Mouse (Mus musculus) R1 (cell line): ENCODE measurements around the gene Fli1.

Experiments used
- DNase-seq: peaks from one replicate; pipeline ENCODE4 v3.0.0-alpha.2; 2018; ENCODE audit warnings: low read depth, low spot score

Fli1 gene

DNA sequence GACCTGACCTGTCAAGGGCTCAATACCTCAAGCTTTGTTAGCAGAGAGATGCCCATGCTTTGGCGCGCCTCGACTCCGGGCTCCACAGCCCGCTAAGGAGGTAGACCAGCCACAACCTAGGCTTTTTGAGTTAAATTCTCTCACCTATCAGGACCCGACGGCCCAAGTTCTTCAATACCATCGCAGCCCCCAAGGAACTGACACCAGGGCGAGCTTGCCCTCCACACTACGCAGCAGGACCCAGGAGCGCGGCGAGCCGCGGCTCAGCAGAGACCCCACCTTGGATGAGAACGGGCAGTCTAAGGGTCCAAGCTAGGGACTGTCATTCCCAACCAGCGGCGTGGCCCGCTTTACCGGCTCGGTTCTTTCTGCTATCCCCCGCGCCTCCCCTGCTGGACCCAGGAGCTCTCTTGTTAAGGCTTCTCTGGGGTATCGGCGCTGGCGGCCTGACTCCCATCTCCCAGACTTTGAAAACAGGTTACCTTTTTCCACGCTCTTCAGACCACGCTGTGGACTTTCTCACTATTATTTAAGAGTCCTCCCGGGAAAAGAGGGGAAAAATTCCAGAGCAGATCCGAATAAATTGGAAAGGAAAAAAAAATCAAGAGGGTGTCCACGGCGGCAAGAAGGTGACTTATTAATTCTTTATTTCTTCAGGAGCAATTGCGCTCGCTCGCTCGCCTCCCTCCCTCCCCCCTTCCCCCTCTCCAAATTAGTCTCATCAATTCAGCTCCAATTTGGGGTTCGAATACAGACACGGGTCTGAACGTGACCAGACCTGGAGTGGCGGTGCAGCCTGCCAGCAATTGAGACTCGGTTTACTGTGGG lies at the start of gene Fli1:
Fli1 (minus strand) TSS at position 650 of the 828 bp plus-strand sequence.
- peak; percentile 28 for DNase-seq

- peak; percentile 84 for DNase-seq
These were observed 49.3 kb upstream of the Fli1 start for GRCm38 (mm10) chr9:32591732-32592582.

GRCm38 (mm10) chr9:32590571-32590970 lies 47.9 kb upstream of the Fli1 start:
- DNase-seq: no peak

DNA sequence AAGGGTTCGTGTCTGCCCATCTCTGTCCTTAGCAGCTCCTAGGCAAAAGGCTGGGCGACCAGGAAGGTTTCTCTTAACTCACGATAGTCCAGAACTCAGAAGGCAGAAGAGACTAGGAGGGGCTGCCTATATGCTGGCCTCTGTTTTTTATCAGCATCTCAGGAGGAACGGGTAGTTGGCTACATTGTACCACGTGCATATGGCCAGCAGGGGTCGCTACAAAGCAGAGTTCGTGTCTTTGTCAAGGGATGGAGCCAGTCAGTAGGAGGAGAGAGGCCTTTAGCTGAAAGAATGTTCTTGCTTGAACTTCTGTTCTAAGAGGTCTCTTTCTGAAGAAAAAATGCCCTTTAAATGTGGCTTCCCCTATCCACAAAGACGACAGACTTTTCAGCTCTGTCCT lies 47.2 kb upstream of the Fli1 start:
- peak; percentile 73 for DNase-seq

DNA sequence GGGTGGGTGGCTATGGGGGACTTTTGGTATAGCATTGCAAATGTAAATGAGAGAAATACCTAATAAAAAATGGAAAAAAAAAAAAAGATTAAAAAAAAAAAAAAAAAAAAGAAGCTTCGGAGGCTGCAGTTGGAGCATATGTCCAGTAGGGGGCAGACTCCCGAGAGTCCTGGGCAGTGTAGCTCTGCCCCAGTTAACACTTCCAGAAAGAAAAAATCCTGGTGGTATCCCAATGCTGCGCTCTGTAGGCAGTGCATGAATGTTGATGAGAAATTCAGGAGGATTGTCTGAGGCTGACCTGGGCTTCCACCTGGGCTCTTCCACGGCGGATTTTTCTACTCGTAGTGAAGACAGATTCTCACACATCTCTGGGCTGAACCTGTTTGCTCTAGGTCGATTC lies 42.7 kb upstream of the Fli1 start:
- peak; percentile 29 for DNase-seq

GRCm38 (mm10) chr9:32583905-32584304 lies 41.2 kb upstream of the Fli1 start:
- DNase-seq: no peak

GRCm38 (mm10) chr9:32581851-32582573 lies 39.4 kb upstream of the Fli1 start:
- DNase-seq: no peak

GRCm38 (mm10) chr9:32578411-32578810 lies 35.8 kb upstream of the Fli1 start:
- no peak for DNase-seq

- no peak for DNase-seq
These were observed 31.0 kb upstream of the Fli1 start for GRCm38 (mm10) chr9:32573638-32574037.

- no peak for DNase-seq
These were observed 29.0 kb upstream of the Fli1 start for GRCm38 (mm10) chr9:32571676-32572075.

DNA sequence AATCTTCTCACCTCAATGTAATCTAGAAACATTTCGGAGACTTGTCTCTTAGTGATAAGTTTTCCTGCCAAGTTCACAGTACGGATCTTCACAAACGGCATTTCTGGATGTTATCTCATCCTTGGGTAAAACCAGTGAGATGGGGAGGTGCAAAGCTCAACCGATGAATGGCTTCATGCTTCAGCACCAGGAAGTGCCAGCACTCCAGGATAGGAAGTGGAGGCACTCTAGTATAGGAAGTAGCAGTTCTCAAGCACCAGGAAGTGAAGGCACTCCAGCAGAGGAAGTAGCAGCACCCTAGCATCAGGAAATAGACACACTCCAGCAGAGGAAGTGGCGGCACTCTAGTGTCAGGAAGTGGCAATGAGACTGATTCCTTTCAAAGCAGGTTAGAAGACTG lies 27.9 kb upstream of the Fli1 start:
- DNase-seq: no peak

- peak; percentile 58 for DNase-seq
These were observed 26.6 kb upstream of the Fli1 start for GRCm38 (mm10) chr9:32569261-32569660.

DNA sequence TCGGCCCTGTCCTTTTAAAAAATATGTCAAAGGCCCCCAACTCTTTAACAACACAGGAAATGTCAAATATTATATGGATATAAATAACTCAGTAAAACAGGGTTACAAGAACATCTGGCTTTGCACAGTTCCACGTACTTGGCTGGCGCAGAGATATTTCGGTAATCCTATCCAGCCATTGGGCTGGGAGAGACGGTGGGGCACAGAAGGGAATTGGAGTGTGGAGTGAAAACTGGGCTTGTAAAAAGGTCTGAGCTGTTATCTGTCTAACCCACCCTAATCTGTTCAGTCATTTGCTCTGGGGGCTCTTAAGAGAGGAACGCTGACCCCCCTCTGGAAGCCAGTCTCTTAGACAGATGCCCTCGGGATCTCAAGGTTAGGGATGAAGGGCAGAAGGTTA lies 24.9 kb upstream of the Fli1 start:
- no peak for DNase-seq

DNA sequence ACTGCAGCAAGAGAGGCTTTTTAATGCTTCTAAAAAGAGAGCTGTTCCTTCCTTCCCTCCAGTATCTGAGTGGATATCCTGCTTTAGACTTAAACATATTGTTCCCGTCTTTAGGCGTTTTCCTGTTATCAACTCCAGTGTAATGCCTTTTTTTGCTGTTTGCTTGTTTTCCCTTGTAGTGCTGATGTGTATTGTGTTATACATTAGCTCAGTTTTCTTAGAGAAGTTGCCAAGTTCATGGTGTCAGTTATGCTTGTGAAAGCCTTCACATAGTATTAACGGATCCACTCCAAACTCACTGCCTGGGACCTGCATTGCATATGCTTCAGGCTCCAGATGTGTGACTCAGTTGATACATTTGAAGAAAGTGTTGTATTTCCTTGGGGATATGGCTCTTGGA lies 22.6 kb upstream of the Fli1 start:
- DNase-seq: no peak

GRCm38 (mm10) chr9:32562837-32563236 lies 20.2 kb upstream of the Fli1 start:
- DNase-seq: no peak

DNA sequence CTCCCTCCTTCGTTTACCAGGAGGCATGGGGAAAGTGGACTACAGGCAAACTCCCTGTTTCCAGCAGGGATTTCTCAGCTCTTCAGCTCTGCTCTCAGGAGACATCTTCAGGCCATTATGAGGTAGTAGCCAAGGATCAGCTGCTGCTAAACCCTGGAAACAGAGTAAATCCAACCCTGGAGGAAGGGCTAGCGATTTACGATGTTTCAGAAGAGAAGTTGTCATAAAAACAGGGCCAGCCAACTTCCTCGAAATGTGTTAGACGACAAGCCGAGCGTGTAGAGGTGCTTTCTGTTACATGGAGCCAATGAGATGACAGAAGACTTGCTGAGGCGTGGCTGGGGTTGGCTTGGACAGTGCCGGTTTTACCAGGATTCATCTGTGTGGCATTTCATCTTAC lies 19.7 kb upstream of the Fli1 start:
- DNase-seq: no peak

GRCm38 (mm10) chr9:32561190-32561890 lies 18.7 kb upstream of the Fli1 start:
- DNase-seq: no peak

- no peak for DNase-seq
These were observed 17.2 kb upstream of the Fli1 start for GRCm38 (mm10) chr9:32559859-32560258.

DNA sequence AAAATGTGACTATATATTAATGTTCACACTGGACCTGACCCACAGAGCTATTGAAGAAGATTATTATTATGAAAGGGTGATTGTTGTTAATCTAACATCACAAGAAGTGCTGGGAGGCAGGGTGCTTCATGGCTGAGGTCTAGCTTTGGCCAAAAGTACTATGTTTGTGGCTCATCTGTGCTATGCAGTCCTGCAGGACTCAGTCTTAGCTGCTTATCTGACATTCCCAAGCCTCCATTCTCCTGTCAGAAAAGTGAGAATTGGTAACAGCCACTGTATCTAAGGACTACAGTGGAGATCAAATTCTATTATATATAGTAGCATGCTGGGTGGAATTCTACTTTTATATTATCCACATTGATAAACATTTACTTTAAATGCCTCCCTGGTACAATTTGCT lies 16.8 kb upstream of the Fli1 start:
- no peak for DNase-seq

DNA sequence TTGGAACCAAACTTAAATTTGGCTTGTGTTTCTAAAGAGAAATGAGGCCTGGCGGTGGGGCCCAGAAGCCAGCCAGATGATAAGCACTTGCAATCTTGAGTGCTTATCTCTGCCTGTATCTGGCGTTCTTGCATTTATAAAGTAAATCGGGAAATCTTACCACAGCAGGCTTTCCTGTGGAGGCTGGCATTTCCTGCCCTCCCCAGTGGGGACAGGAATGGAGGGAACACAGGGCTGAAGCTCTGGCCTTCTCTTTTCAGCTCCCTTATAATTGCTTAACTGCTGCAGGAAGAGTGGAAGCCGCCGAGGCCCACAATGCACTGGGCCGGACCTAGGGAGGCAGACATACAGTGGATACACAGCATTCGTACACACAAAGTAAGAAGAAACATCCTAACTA lies 13.7 kb upstream of the Fli1 start:
- no peak for DNase-seq

GRCm38 (mm10) chr9:32555279-32555678 lies 12.6 kb upstream of the Fli1 start:
- DNase-seq: no peak
